ENCODE assay signal across 11 mouse cellular contexts in genomic region chr13:81664331-81664698, GRCm38 (mm10). TPM values are rescaled to one million over a fixed set of nuclear protein-coding genes. Genes with fewer than 3 reads are reported as not detected.
DNase-seq lines count a peak whose midpoint lies in the region; ATAC-seq and TF ChIP-seq lines count a peak whose summit lies in the region.
"Had no signal": no experiment of that assay in that cellular context is flagged by ENCODE, and none has a peak within 500 bp of the region (broad histone marks: within the 10 kb centered on the region; RNA-seq: fewer than 3 reads in every experiment).

No protein-coding gene starts in this region.

- peak; percentile 42; the same call in 1 of the 2 replicates for ATAC-seq in forebrain, embryonic 14.5 days
- no peak for ATAC-seq in forebrain, postnatal 0 days
- peak; percentile 85 for ATAC-seq in stomach, postnatal 0 days (ENCODE audit: low FRiP score, low TSS enrichment)
- no peak for ATAC-seq in CD4-positive, CD25-positive, alpha-beta regulatory T cell, adult 4 months

- H3K4me2 ChIP-seq in forebrain, embryonic 14.5 days (ENCODE audit: low read length): no peak overlapping the region
- H3K4me2 ChIP-seq in forebrain, postnatal 0 days (ENCODE audit: low read depth): no peak overlapping the region
- no peak overlapping the region for H3K4me2 ChIP-seq in stomach, postnatal 0 days (replicated peaks; ENCODE audit: low read depth)

- no peak for DNase-seq in forebrain, embryonic 14.5 days (ENCODE audit: low spot score)
- no peak for DNase-seq in forebrain, postnatal 0 days
- DNase-seq in lung, postnatal 36 days: peak; percentile 8
- DNase-seq in lung, postnatal 25 days (ENCODE audit: low spot score): no peak
- DNase-seq in cerebellum, postnatal 36 days: peak; percentile 55 to 63
- DNase-seq in stomach, postnatal 0 days (ENCODE audit: low spot score): peak; percentile 32
- no peak for DNase-seq in heart, adult 9 months (ENCODE audit: low spot score in 2 of 2)

- no peaks in the 10 kb centered on the region for H3K9me3 ChIP-seq in forebrain, embryonic 14.5 days (replicated peaks; ENCODE audit: control insufficient read depth, low read length)
- H3K9me3 ChIP-seq in forebrain, postnatal 0 days (ENCODE audit: low read length): no peaks in the 10 kb centered on the region
- no peaks in the 10 kb centered on the region for H3K9me3 ChIP-seq in stomach, postnatal 0 days (ENCODE audit: control insufficient read depth, low read length)

- no peaks in the 10 kb centered on the region for H3K27me3 ChIP-seq in forebrain, embryonic 14.5 days (replicated peaks; ENCODE audit: control insufficient read depth, insufficient read depth, low read length)
- no peaks in the 10 kb centered on the region for H3K27me3 ChIP-seq in forebrain, postnatal 0 days (ENCODE audit: insufficient read depth, low read length)
- no peaks in the 10 kb centered on the region for H3K27me3 ChIP-seq in stomach, postnatal 0 days (ENCODE audit: control insufficient read depth, insufficient read depth, low read length)
- H3K27me3 ChIP-seq: CH12.LX had no signal

- no peaks in the 10 kb centered on the region for H3K4me1 ChIP-seq in forebrain, embryonic 14.5 days (ENCODE audit: control insufficient read depth, insufficient read depth, low read length)
- H3K4me1 ChIP-seq in forebrain, postnatal 0 days (ENCODE audit: insufficient read depth): no peaks in the 10 kb centered on the region
- no peaks in the 10 kb centered on the region for H3K4me1 ChIP-seq in stomach, postnatal 0 days (replicated peaks; ENCODE audit: control insufficient read depth, insufficient read depth)

- no peak overlapping the region for H3K4me3 ChIP-seq in forebrain, embryonic 14.5 days (ENCODE audit: low read depth, low read length)
- no peak overlapping the region for H3K4me3 ChIP-seq in forebrain, postnatal 0 days (ENCODE audit: low read depth, low read length)
- no peak overlapping the region for H3K4me3 ChIP-seq in stomach, postnatal 0 days (ENCODE audit: low read depth, low read length)

- no peak for TF ChIP-seq EP300 in stomach, postnatal 0 days (optimal IDR thresholded peaks at IDR 0.05)

- H3K9ac ChIP-seq in forebrain, embryonic 14.5 days (ENCODE audit: low read length): no peak overlapping the region
- H3K9ac ChIP-seq in forebrain, postnatal 0 days: no peak overlapping the region
- no peak overlapping the region for H3K9ac ChIP-seq in stomach, postnatal 0 days (ENCODE audit: low read length)

- H3K27ac ChIP-seq in forebrain, embryonic 14.5 days (ENCODE audit: low read depth, low read length): no peak overlapping the region
- H3K27ac ChIP-seq in forebrain, postnatal 0 days (ENCODE audit: low read depth, low read length): no peak overlapping the region
- H3K27ac ChIP-seq in stomach, postnatal 0 days (replicated peaks): no peak overlapping the region
- H3K27ac ChIP-seq: kidney, postnatal 0 days had no signal

- no peak for TF ChIP-seq CTCF in forebrain, postnatal 0 days (IDR thresholded peaks at IDR 0.05; ENCODE audit: low read depth)
- no peak for TF ChIP-seq CTCF in stomach, postnatal 0 days (IDR thresholded peaks at IDR 0.05; ENCODE audit: low read depth)

- peaks cover 44% of the 10 kb centered on the region for H3K36me3 ChIP-seq in forebrain, embryonic 14.5 days (ENCODE audit: control insufficient read depth, insufficient read depth, low read length)
- H3K36me3 ChIP-seq in forebrain, postnatal 0 days (ENCODE audit: insufficient read depth): peaks cover 26% of the 10 kb centered on the region
- H3K36me3 ChIP-seq in stomach, postnatal 0 days (ENCODE audit: control insufficient read depth, insufficient read depth, low read length): peaks cover 16% of the 10 kb centered on the region; the same call in 1 of the 2 replicates

- WGBS in forebrain, embryonic 14.5 days: 90% methylated on average over 5 of the region's 5 CpGs
- 80% methylated on average over 5 of the region's 5 CpGs for WGBS in forebrain, postnatal 0 days
- 71% methylated on average over 5 of the region's 5 CpGs for WGBS in stomach, postnatal 0 days

RNA-seq across cellular contexts. Expression of gene Lysmd3, which starts 6.9 kb away (rescaled TPM):
- 25.2 and 28.8 TPM in 2 replicates for polyA plus RNA-seq in forebrain, embryonic 14.5 days (2014; fragmentation: Nextera tagmentation; extraction: Ambion mirVana)
- total RNA-seq in forebrain, postnatal 0 days (2014; rRNA removed): 24.3 and 24.7 TPM in 2 replicates
- 13.3 and 16.2 TPM in 2 replicates for polyA plus RNA-seq in forebrain, postnatal 0 days (2015; fragmentation: Nextera tagmentation; extraction: Ambion mirVana)
- 14.2 and 16.2 TPM in 2 replicates for polyA plus RNA-seq in stomach, postnatal 0 days (2015; fragmentation: Nextera tagmentation; extraction: Ambion mirVana)
- 10 to 100 TPM; 17.1 to 23.7 TPM for polyA plus RNA-seq in CD4-positive, CD25-positive, alpha-beta regulatory T cell, adult 4 months (2017; shearing (Covaris generic))

RNA-seq across cellular contexts. Expression of gene Adgrv1, which starts 31.4 kb away (rescaled TPM):
- polyA plus RNA-seq in forebrain, embryonic 14.5 days (2014; fragmentation: Nextera tagmentation; extraction: Ambion mirVana): 14.7 and 14.8 TPM in 2 replicates
- 10.2 and 13.5 TPM in 2 replicates for total RNA-seq in forebrain, postnatal 0 days (2014; rRNA removed)
- 3.9 and 6.1 TPM in 2 replicates for polyA plus RNA-seq in forebrain, postnatal 0 days (2015; fragmentation: Nextera tagmentation; extraction: Ambion mirVana)
- polyA plus RNA-seq in stomach, postnatal 0 days (2015; fragmentation: Nextera tagmentation; extraction: Ambion mirVana): 1.3 and 1.4 TPM in 2 replicates
- not detected for polyA plus RNA-seq in CD4-positive, CD25-positive, alpha-beta regulatory T cell, adult 4 months (2017; shearing (Covaris generic))
- total RNA-seq: megakaryocyte, adult 5-6 weeks had no signal

RNA-seq across cellular contexts. Expression of gene Polr3g, which starts 46.5 kb away (rescaled TPM):
- 2.9 and 3.4 TPM in 2 replicates for polyA plus RNA-seq in forebrain, embryonic 14.5 days (2014; fragmentation: Nextera tagmentation; extraction: Ambion mirVana)
- 2.2 and 3.0 TPM in 2 replicates for total RNA-seq in forebrain, postnatal 0 days (2014; rRNA removed)
- 2.4 and 2.5 TPM in 2 replicates for polyA plus RNA-seq in forebrain, postnatal 0 days (2015; fragmentation: Nextera tagmentation; extraction: Ambion mirVana)
- 34.0 and 39.6 TPM in 2 replicates for polyA plus RNA-seq in stomach, postnatal 0 days (2015; fragmentation: Nextera tagmentation; extraction: Ambion mirVana)
- 1 to 10 TPM; 6.8 to 8.4 TPM for polyA plus RNA-seq in CD4-positive, CD25-positive, alpha-beta regulatory T cell, adult 4 months (2017; shearing (Covaris generic))

RNA-seq across cellular contexts. Expression of gene Mblac2, which starts 46.8 kb away (rescaled TPM):
- polyA plus RNA-seq in forebrain, embryonic 14.5 days (2014; fragmentation: Nextera tagmentation; extraction: Ambion mirVana): 23.8 and 33.6 TPM in 2 replicates
- total RNA-seq in forebrain, postnatal 0 days (2014; rRNA removed): 36.7 and 37.2 TPM in 2 replicates
- 41.4 and 51.2 TPM in 2 replicates for polyA plus RNA-seq in forebrain, postnatal 0 days (2015; fragmentation: Nextera tagmentation; extraction: Ambion mirVana)
- 11.1 and 11.7 TPM in 2 replicates for polyA plus RNA-seq in stomach, postnatal 0 days (2015; fragmentation: Nextera tagmentation; extraction: Ambion mirVana)
- 10 to 100 TPM in 1 of 2 experiments, 1 to 10 TPM in 1; 9.6 to 14.8 TPM for polyA plus RNA-seq in CD4-positive, CD25-positive, alpha-beta regulatory T cell, adult 4 months (2017; shearing (Covaris generic))

Comparison
In these comparisons a context has a peak if more than half of its experiments do, and no peak if none do; other contexts are left out.
1. ATAC-seq: peak in forebrain, embryonic 14.5 days (single experiment) and stomach, postnatal 0 days (single experiment); none in forebrain, postnatal 0 days (single experiment) and CD4-positive, CD25-positive, alpha-beta regulatory T cell, adult 4 months (single experiment).
2. DNase-seq: peak in lung, postnatal 36 days (single experiment), cerebellum, postnatal 36 days (2 of 2) and stomach, postnatal 0 days (single experiment); none in forebrain, embryonic 14.5 days (single experiment), forebrain, postnatal 0 days (single experiment), lung, postnatal 25 days (single experiment) and heart, adult 9 months (0 of 2).